Mouse (Mus musculus): Measurements from ENCODE around the gene Sfmbt2. TPM values are rescaled to one million over a fixed set of nuclear protein-coding genes. Genes with fewer than 3 reads are reported as not detected.
A peak's percentile ranks its signal among the peaks of the same experiment; 100 is the strongest.

The Sfmbt2 gene
- polyA plus RNA-seq, 1 experiment from 2014 or later: 3.8 TPM

- Histone ChIP-seq H3K27ac (no peak overlapping the region), H3K9ac (no peak overlapping the region), H3K9me3 (no peaks in the 10 kb centered on the region), H3K4me3 (no peak overlapping the region), H3K36me3 (no peaks in the 10 kb centered on the region), H3K4me2 (replicated peaks) (no peak overlapping the region), H3K4me1 (no peaks in the 10 kb centered on the region), H3K27me3 (peaks cover 41% of the 10 kb centered on the region)
- WGBS: 48% methylated on average over 9 of the region's 9 CpGs
- no peak for ATAC-seq (ENCODE audit: low FRiP score, low read depth)
Measured at GRCm38 (mm10) chr2:10441811-10442210, 71.5 kb downstream of the Sfmbt2 start.

- Histone ChIP-seq H3K4me1 (no peaks in the 10 kb centered on the region), H3K27ac (no peak overlapping the region), H3K4me3 (no peak overlapping the region), H3K9ac (no peak overlapping the region), H3K4me2 (replicated peaks) (no peak overlapping the region), H3K27me3 (peaks cover 12% of the 10 kb centered on the region), H3K9me3 (no peaks in the 10 kb centered on the region), H3K36me3 (no peaks in the 10 kb centered on the region)
- 56% methylated on average over 3 of the region's 3 CpGs for WGBS
- ATAC-seq (ENCODE audit: low FRiP score, low read depth): no peak
Measured at GRCm38 (mm10) chr2:10453577-10453976, 83.3 kb downstream of the Sfmbt2 start.

- WGBS: 79% methylated on average over 12 of the region's 12 CpGs
- no peak for ATAC-seq (ENCODE audit: low FRiP score, low read depth)
Measured at GRCm38 (mm10) chr2:10458309-10458708, 88.0 kb downstream of the Sfmbt2 start.

GRCm38 (mm10) chr2:10516516-10516915, 146.2 kb downstream of the Sfmbt2 start:
- H3K9ac ChIP-seq: no peak overlapping the region
- WGBS: 88% methylated on average over 2 of the region's 2 CpGs

More at GRCm38 (mm10) chr2:10458309-10458708, 88.0 kb downstream of the Sfmbt2 start:
- Histone ChIP-seq H3K27ac (no peak overlapping the region), H3K9me3 (no peaks in the 10 kb centered on the region), H3K27me3 (no peaks in the 10 kb centered on the region; the same call in 1 of the 2 replicates), H3K4me3 (no peak overlapping the region), H3K4me2 (replicated peaks) (no peak overlapping the region), H3K9ac (no peak overlapping the region), H3K36me3 (no peaks in the 10 kb centered on the region), H3K4me1 (no peaks in the 10 kb centered on the region)

GRCm38 (mm10) chr2:10521719-10522415, 151.6 kb downstream of the Sfmbt2 start:
- ATAC-seq (ENCODE audit: low FRiP score, low read depth): no peak
- 21% methylated on average over 5 of the region's 5 CpGs for WGBS
- no peaks in the 10 kb centered on the region for H3K27me3 ChIP-seq

More at GRCm38 (mm10) chr2:10516516-10516915, 146.2 kb downstream of the Sfmbt2 start:
- ATAC-seq (ENCODE audit: low FRiP score, low read depth): no peak
- no peak overlapping the region for H3K27ac ChIP-seq
- no peaks in the 10 kb centered on the region for H3K9me3 ChIP-seq
- no peaks in the 10 kb centered on the region for H3K36me3 ChIP-seq
- H3K4me2 ChIP-seq (replicated peaks): no peak overlapping the region
- no peaks in the 10 kb centered on the region for H3K4me1 ChIP-seq
- H3K4me3 ChIP-seq: no peak overlapping the region
- H3K27me3 ChIP-seq: no peaks in the 10 kb centered on the region

GRCm38 (mm10) chr2:10525622-10526021, 155.3 kb downstream of the Sfmbt2 start:
- H3K27me3 ChIP-seq: no peaks in the 10 kb centered on the region
- ATAC-seq (ENCODE audit: low FRiP score, low read depth): no peak
- no peak overlapping the region for H3K27ac ChIP-seq
- H3K9me3 ChIP-seq: no peaks in the 10 kb centered on the region
- no peak overlapping the region for H3K4me3 ChIP-seq
- H3K9ac ChIP-seq: no peak overlapping the region
- H3K4me2 ChIP-seq (replicated peaks): no peak overlapping the region
- H3K36me3 ChIP-seq: no peaks in the 10 kb centered on the region
- 61% methylated on average over 7 of the region's 7 CpGs for WGBS
- H3K4me1 ChIP-seq: 0 out of 2 replicates have a peak, but pooled peaks cover 3% of the 10 kb centered on the region

More at GRCm38 (mm10) chr2:10521719-10522415, 151.6 kb downstream of the Sfmbt2 start:
- Histone ChIP-seq H3K4me2 (replicated peaks) (no peak overlapping the region), H3K4me1 (0 out of 2 replicates have a peak, but pooled peaks cover 3% of the 10 kb centered on the region), H3K27ac (no peak overlapping the region), H3K9ac (no peak overlapping the region), H3K9me3 (no peaks in the 10 kb centered on the region), H3K36me3 (no peaks in the 10 kb centered on the region), H3K4me3 (no peak overlapping the region)

GRCm38 (mm10) chr2:10541762-10542161, 171.5 kb downstream of the Sfmbt2 start:
- Histone ChIP-seq H3K27ac (no peak overlapping the region), H3K4me2 (replicated peaks) (no peak overlapping the region), H3K4me1 (peaks cover 15% of the 10 kb centered on the region), H3K36me3 (no peaks in the 10 kb centered on the region), H3K27me3 (no peaks in the 10 kb centered on the region), H3K4me3 (no peak overlapping the region), H3K9ac (no peak overlapping the region), H3K9me3 (no peaks in the 10 kb centered on the region)
- no peak for ATAC-seq (ENCODE audit: low FRiP score, low read depth)
- 75% methylated on average over 4 of the region's 4 CpGs for WGBS

- peak; percentile 78 for ATAC-seq (ENCODE audit: low FRiP score, low read depth)
- Histone ChIP-seq H3K4me2 (replicated peaks) (no peak overlapping the region), H3K4me1 (peaks cover 15% of the 10 kb centered on the region), H3K9me3 (no peaks in the 10 kb centered on the region), H3K36me3 (no peaks in the 10 kb centered on the region), H3K27me3 (no peaks in the 10 kb centered on the region), H3K4me3 (no peak overlapping the region), H3K9ac (no peak overlapping the region), H3K27ac (no peak overlapping the region)
- 31% methylated on average over 7 of the region's 7 CpGs for WGBS
Measured at GRCm38 (mm10) chr2:10542388-10542787, 172.1 kb downstream of the Sfmbt2 start.

- H3K9me3 ChIP-seq: no peaks in the 10 kb centered on the region
- WGBS: 64% methylated on average over 1 of the region's 1 CpGs
- no peak for ATAC-seq (ENCODE audit: low FRiP score, low read depth)
- H3K36me3 ChIP-seq: no peaks in the 10 kb centered on the region
- no peaks in the 10 kb centered on the region for H3K27me3 ChIP-seq
- H3K9ac ChIP-seq: no peak overlapping the region
- no peaks in the 10 kb centered on the region for H3K4me1 ChIP-seq
- no peak overlapping the region for H3K27ac ChIP-seq
- H3K4me2 ChIP-seq (replicated peaks): no peak overlapping the region
- H3K4me3 ChIP-seq: no peak overlapping the region
Measured at GRCm38 (mm10) chr2:10558816-10559215, 188.5 kb downstream of the Sfmbt2 start.

GRCm38 (mm10) chr2:10565491-10565890, 195.2 kb downstream of the Sfmbt2 start:
- Histone ChIP-seq H3K36me3 (no peaks in the 10 kb centered on the region), H3K27me3 (no peaks in the 10 kb centered on the region), H3K9me3 (no peaks in the 10 kb centered on the region), H3K4me1 (0 out of 2 replicates have a peak, but pooled peaks cover 5% of the 10 kb centered on the region), H3K4me2 (replicated peaks) (no peak overlapping the region), H3K4me3 (no peak overlapping the region), H3K27ac (no peak overlapping the region), H3K9ac (no peak overlapping the region)
- ATAC-seq (ENCODE audit: low FRiP score, low read depth): no peak
- WGBS: 82% methylated on average over 3 of the region's 3 CpGs

GRCm38 (mm10) chr2:10569392-10569791, 199.1 kb downstream of the Sfmbt2 start:
- no peak overlapping the region for H3K4me2 ChIP-seq (replicated peaks)
- no peak for ATAC-seq (ENCODE audit: low FRiP score, low read depth)
- H3K27ac ChIP-seq: no peak overlapping the region
- no peaks in the 10 kb centered on the region for H3K9me3 ChIP-seq
- 29% methylated on average over 6 of the region's 6 CpGs for WGBS
- no peaks in the 10 kb centered on the region for H3K36me3 ChIP-seq
- H3K27me3 ChIP-seq: no peaks in the 10 kb centered on the region
- no peak overlapping the region for H3K9ac ChIP-seq
- H3K4me1 ChIP-seq: 0 out of 2 replicates have a peak, but pooled peaks cover 5% of the 10 kb centered on the region
- H3K4me3 ChIP-seq: no peak overlapping the region

GRCm38 (mm10) chr2:10572311-10572710, 202.0 kb downstream of the Sfmbt2 start:
- H3K9me3 ChIP-seq: no peaks in the 10 kb centered on the region
- no peak overlapping the region for H3K9ac ChIP-seq
- H3K36me3 ChIP-seq: no peaks in the 10 kb centered on the region
- H3K27me3 ChIP-seq: no peaks in the 10 kb centered on the region
- ATAC-seq (ENCODE audit: low FRiP score, low read depth): no peak
- 0 out of 2 replicates have a peak, but pooled peaks cover 5% of the 10 kb centered on the region for H3K4me1 ChIP-seq
- WGBS: 85% methylated on average over 4 of the region's 4 CpGs
- no peak overlapping the region for H3K27ac ChIP-seq
- H3K4me3 ChIP-seq: no peak overlapping the region
- no peak overlapping the region for H3K4me2 ChIP-seq (replicated peaks)

All from limb, embryonic 13.5 days (tissue).